Mouse (Mus musculus): ENCODE data around the gene Gpr1.
"Not testable (repeated sequence)": the region's sequence is repeated elsewhere in the genome, so short reads cannot be mapped to it uniquely, and the experiment has no call there.

Gene Gpr1

DNA sequence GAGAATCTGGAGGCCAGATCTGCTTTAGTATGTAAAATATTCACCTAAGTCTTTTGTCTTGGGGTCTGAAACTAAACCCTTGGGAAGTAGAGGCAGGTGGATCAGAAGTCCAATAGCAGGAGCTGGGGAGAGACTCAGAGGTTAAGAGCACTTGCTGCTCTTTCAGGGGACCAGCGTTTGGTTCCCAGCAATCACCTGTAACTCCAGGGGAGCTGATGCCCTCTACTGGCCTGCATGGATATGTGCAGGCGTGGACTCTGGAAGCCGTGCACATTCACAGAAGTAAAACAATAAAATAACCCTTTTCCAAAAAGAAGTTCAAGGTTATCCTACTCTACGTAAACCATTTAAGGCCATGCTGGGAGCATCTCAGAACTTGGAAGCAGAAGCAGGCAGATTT, 4.9 kb upstream of the Gpr1 start:
- in situ Hi-C loops (cut with MboI, MseI) = no loop called here

DNA sequence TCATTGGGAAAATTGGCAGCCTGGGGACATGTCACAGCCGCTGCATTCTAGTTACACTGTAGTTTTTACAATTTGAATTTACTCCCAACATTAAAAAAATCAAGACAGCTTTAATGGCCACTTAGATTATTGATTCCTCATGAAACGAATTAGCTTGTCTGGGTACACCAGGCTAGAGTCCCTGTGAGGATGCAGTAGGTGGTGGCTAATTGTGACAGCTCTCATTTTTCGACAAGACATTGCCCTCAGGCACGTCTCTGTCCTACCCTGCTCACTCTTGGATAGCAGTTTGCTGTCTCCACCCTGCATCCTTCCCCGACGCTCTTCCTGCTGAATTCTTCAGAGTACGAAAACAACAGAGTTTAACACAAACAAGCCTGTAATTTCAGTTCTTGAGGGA, 288 bp upstream of the Gpr1 start:
- in situ Hi-C loops (cut with MboI, MseI) = no loop called here

DNA sequence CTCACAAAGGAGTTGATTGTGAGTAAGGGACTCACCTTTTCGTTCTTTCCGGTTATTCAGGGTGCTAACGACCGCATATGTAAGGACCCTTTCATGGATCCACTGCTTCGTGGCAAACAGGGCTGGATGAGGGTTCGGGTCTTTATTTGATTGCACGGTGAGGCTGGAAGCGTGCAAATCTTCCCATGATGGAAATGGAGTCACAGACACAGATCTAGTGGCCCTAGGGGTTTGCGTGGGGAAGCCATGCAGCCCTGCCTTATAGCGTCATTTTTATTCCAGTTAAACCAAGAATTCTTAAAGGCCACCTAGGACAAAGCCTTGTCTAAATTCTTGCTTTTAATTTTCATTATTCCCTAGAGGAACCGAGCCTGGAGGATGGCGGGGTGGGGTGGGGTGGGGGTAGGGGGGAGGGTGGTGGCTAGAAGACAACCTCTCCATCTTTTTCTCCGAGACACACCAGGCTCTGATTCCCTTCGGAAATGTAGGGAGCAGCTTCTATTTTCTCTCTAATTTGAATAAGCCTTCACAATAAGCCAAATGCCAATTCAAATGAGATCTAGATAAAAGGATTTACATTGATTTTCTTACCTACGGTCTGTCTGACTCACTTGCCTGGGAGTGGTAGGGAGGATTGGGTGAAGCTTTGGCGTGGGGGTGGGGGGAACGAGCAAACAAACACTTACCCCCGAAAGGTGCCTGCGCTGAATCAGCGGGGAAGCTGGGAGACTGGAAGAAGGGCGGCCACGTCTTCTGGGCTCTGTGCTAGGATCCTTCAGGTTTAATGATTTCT, 669 bp downstream of the Gpr1 start:
- in situ Hi-C loops (cut with MboI, MseI) = no loop called here

DNA sequence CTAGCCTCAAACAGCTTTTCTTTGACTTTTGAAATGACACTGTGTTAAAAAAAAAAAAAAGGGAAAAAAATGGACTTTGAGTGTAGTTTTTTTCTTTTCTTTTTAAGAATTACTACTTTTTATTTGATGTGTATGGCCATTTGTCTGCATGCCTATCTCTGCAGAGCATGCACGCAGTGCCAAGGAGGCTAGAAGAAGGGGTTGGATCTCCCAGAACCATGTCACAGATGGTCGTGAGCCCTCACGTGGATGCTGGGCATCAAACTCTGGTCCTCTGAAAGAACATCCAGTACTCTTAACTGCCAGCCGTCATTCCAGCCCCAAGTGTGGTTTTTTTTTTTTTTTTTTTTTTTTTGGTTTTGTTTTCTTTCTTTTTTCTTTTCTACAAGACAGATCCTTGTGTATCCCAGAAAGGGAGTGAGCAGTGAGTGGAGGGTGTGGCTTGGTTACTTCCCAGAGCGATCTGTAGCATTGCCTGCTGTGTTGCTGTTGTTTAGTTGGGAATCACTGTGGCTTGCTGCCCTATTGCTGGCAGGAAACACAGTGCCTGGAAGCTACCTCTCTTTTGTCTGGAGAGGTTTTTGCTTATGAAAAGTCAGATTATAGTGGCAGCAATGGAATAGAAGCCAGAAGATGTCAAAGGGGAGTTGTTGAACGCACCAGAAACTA, 4.3 kb downstream of the Gpr1 start:
- in situ Hi-C loops (cut with MboI, MseI) = no loop called here

DNA sequence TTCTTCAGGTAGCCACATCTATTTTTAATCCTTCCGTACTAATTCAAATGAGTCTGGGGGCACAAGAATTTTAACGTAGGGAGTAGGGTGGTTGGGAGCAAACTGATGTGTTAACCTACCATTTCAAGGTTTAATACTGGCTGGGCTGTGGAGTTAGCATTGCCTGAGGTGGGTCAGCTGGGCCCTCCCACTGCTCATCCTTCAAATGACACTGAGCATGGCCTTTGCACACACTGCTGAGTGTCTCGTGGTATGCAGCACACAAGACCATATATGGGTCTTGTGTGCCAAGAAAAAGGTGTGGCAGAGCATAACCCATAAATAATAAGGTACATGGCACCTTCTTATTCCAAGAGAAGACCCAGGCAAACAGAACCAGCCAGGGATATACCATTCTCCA, 6.7 kb downstream of the Gpr1 start:
- in situ Hi-C loops (cut with MboI, MseI) = no loop called here

DNA sequence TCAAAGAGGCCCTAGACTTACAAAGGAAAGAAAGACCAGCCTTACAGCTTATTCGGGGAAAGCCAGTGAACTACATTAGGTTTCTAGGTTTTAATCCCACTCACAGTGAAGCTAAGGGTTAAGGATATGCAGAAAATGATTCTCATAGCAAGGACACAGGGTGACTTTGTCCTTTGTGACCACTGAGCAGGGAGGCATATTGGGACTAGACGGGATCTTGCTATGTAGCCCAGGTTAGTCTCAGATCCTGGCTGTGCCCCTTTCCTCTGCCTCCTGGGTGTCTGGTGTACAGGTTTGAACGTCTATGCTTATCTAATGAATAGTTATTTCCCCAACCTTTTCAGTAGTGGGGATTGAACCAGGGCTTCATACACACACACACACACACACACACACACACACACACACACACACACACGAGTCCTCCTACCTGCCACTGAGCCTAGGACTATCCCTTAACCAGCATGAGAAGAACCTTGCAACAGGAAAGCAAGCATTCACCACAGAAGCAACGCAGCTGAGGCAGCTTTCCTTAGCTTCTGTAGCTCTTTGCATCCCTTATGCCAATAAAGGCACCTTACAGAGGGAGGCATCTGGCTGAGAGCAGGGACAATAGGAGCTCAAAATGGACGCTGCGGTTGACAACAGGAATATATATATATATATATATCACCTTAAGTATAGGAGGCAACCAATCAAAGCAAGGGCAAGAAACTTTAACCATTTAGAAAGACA, 9.5 kb downstream of the Gpr1 start:
- in situ Hi-C loops (cut with MboI, MseI) = no loop called here

DNA sequence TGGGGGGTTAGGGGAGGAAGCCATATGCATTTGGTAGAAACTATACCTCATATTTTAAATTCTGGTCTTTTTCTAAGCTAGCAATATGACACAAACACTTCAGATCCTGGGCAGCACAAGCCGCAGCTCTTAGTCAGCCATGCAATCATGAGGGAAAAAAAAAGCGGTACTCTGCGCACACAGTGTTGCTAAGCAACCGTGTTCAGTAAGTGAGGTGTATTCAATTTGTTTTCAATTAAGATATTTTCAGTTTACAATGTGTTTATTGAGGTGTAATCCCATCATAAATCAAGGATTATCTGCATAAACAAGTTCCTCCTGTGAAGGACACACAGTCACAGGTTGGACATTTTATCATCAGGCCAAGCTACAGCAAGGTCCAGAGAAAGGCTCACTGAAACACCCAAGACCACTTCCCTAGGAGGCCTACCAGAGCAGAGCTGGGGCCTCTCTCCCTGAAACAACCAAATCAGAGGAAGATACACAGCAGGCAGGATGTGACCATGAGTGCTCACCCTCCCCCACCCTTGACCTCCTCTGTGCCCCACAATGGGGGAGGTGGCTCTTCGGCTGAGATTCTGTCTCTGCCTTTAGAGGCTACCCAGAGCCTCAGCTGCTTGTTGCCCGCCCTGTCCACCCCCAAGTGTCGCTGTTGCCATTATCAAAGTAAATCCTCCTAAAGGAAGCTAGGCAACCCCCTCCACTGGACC, 10.2 kb downstream of the Gpr1 start:
- in situ Hi-C loops (cut with MboI, MseI) = no loop called here

DNA sequence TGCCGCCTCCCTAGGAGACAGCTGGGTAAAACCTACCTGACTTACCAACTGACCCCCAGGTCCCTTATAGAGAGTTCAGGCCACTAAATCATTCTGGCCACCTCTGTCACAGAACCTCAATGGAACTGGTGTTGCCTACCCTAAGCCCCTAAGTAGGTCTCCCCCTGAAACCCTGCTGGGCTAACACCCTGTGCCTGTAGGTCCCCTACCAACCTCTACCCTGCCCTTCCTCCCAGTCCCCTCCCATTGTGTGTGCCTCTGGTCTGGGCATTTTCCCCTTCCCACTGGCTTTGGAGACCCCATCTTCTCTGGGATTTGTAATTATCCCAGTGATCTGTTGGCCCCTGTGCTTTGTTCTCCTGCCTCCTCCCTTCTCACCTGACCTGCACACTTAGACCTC, 10.9 kb downstream of the Gpr1 start:
- in situ Hi-C loops (cut with MboI, MseI) = no loop called here

DNA sequence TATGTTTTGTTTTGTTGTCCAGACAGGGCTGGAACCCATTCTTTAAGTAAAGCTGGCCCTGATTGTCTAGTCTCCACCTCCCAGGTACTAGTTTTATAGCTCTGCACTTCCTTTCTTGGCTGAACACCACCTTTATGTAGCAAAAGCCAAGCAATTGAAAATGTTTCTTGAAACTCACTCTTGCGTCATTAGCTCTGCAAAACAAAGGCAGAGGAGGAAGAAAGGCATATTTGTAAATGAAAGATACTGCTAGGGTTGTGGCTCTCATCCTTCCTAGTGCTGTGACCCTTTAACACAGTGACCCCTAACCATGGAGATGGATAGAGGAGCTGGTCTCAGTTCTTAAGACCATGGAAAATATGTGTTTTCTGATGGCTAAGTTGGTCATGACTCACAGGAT, 12.7 kb downstream of the Gpr1 start:
- in situ Hi-C loops (cut with MboI, MseI) = no loop called here

DNA sequence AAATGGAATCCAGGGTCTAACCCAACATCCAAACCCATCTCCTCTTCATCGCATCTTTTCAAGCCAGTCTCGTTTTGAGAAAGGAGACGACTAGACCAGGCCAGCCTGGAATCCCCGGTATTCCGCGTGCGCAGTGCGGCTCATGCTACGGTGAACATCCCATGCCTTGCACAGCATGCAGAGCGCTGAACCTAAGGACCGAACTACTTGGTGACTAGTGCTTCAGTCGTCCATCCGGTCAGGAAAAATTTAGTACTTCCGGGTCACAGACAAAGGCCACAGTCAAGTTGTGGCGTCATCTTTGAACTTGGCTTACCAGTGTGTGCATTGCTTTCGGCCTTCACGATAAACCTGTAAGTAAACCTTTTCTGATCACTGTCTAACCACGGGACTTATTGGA, 14.0 kb downstream of the Gpr1 start:
- in situ Hi-C loops (cut with MboI, MseI) = no loop called here

DNA sequence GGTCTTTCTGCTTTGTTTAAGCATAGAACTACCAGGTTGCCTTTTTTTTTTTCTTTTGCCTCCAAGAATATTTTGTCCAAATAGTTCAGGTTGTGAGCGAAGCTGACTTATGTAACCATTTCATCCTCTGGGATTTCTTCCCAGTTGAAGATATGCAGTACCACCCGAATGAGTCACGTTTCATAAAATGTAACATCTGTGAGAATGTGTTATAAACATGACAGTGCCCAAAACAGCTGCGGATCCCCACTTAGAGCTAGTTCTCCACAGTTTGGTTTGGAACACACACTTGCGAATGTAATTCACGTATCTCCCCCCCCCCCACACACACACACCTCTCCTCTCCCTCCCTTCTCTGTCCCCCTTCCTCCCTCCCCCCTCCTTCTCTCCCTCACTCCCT, 15.0 kb downstream of the Gpr1 start:
- in situ Hi-C loops (cut with MboI, MseI) = no loop called here

DNA sequence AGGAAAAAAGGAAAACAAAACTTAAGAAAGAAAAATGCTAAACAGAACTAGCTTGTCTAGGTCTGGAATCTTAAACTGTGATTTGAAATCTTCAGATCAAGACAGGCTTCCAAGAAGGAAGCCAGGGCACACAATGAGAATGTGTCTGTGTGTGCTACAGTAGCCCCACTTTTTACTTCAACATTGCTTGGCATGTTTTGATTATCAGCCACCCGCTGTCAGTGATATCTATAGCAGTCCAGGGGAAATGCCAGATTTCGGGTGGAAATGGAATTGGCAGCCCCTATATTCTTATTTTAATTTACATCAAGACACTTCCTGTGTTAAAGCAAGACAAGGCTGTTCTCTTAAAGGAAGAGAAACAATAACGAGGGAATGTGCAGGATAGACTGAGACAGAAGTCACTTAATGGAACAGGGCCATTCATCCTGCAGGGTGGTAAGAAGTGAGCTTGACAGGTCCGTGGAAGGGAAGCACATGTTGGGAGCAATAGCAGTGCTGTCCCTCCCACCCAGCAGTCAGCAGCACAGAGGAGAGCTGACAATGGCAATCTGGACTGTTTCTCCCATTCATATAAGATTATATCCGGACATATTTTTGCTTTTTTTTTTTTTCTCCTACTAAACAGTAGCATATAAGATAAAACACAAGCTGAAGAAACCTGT, 18.4 kb downstream of the Gpr1 start:
- in situ Hi-C loops (cut with MboI, MseI) = no loop called here

DNA sequence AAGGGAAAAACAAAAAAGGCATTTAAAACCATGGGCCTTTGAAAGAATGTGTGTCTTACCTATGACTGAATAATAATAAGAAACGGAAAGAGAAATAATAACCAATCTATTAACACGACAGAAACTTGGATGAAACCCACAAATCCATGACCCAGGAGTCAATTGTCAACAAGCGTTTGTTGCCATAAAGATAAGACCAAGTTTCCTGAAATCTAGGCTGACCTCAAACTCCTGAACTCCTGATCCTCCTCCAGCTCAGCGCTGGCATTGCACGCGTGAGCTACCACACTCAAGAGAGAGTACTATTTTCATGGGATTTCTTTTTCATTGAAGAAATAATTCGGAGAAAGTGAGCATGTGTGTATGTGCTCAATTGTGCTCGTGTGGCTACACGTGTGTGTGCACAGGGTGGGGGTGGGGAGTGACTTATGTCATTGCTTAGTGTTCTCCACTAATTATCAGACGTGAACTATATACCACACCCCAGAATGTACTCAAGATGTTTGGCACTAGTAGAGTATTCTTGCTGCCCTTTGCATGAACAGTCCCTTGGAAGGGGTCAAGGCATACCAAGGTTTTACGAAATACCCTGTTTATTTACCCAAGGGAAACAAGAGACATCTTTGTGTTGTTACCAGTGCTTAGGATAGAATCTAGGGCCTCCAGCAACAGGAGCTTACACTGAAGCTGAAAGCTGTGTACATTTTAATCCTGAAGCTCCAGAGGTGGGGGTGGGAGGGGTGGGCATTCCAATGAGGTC, 21.9 kb downstream of the Gpr1 start:
- in situ Hi-C loops (cut with MboI, MseI) = no loop called here

DNA sequence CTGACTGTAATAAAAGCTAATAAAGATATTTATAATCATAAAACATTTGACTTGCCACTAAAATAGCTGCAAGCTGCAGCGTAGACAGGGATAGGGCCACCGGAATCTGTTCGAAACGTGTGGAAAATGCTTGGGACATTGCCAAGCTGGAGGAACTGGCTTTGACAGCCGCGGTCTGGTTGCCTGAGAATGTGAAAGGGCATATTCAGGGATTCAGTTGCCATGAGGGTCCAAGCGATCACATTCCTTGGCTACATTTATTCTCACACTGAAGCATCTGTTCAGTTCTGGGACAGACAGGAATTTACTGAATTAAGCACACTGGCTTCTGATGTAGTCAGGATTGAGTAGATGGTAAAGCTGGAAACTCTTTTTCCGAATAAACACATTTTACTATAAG, 23.5 kb downstream of the Gpr1 start:
- in situ Hi-C loops (cut with MboI, MseI) = no loop called here

DNA sequence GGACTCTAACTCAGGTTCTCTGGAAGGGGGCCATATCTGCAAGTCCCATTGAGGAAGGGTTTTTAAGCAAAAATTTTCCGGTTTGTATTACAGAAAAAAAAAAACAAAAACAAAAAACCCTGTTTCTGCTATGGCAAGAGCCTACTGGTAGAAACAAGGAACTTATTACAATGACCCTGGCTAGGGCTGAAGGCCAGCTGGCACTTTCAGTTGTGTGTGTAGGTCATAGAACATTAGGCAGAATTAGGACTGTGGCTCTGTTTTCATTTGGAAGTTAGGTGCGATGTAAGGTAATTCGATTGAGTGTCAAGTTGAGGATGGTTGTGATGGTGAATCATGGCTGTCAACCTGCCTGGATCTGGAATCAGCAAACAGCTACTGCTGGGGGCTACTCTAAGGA, 25.8 kb downstream of the Gpr1 start:
- in situ Hi-C loops (cut with MboI, MseI) = no loop called here

DNA sequence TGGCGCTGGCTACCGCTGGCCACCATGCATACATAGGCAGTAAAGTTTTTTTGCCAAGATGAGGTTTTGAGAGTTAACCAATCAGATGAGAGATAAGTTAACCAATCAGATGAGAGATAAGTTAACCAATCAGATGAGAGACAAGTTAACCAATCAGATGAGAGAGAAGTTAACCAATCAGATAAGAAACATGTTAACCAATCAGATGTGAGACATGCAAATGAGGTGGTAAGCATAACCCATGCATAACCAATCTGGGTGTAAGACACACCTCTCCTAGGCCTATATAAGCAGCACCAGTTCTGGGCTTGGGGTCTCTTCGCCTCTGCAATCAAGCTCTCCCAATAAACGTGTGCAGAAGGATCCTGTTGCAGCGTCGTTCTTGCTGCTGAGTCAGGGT, 28.9 kb downstream of the Gpr1 start:
- in situ Hi-C loops (cut with MboI, MseI) = not testable (repeated sequence)

DNA sequence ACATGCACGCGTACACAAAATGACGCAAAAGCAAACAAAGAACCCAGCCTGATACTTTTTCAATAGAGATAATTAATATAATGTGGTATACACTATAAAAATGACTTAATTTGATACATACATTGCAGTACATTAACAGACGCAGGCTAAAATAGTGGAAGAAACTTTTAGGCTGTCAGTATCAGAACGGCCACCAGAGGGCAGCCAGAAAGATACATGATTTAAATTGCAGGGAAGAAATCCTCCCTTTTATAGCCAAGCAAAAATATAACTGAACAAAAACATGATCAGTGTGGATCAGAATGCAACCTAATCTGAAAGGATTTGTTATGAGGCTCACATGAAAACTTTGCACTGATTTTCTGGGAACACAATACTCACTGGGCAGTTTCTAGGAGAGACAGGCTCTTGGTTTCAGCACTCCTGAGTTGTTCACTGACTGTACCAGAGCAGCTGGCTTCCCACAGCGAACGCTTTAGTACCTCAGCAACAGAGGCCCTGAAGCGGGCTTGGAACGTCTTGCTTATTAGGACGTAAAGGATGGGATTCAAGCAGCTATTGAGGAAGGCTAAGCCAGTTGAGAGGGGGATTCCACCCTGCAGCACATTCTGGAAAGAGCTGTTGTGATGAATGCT, 31.6 kb downstream of the Gpr1 start:
- in situ Hi-C loops (cut with MboI, MseI) = loop anchor here (5.0 kb wide), 1 partner anchor 70 kb away; the partner anchor contains the start of gene Ino80d

DNA sequence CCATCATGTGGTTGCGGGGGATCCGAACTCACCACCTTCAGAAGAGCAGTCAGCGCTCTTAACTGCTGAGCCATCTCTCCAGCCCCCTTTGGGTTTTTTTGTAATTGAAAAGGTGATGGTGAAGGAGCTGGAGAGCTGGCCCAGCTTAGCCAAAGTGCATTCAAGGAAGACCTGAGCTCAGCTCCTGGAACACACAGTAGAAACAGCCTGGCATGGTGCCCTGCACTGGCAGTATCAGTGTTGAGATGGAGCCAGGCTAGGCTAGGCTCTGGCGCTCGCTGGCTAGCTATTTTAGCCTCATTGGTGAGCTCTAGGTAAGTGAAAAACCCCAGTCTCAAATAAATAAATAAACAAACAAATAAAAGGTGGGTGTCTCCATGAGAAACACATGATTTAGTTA, 32.1 kb downstream of the Gpr1 start:
- in situ Hi-C loops (cut with MboI, MseI) = loop anchor here (5.0 kb wide), 1 partner anchor 70 kb away; the partner anchor contains the start of gene Ino80d

DNA sequence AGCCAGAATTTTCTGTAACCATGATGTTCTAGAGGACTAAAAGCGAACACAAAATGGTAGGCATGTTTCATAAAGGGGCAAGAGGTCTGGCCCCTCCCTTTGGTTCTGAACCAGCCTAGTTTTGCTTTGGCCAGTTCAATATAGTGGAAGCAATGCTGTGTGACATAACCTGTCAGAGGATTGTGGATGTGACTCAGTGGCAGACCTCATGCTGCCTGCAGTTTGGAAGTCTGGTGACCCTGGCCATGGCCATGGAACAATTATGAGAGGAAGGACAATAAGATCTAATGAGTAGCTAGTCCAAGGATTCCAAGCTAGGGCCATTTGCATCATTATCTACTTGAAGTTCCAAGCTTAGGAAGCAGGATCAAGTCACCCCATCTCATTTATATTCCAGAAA, 32.9 kb downstream of the Gpr1 start:
- in situ Hi-C loops (cut with MboI, MseI) = loop anchor here (5.0 kb wide), 1 partner anchor 69 kb away; the partner anchor contains the start of gene Ino80d

DNA sequence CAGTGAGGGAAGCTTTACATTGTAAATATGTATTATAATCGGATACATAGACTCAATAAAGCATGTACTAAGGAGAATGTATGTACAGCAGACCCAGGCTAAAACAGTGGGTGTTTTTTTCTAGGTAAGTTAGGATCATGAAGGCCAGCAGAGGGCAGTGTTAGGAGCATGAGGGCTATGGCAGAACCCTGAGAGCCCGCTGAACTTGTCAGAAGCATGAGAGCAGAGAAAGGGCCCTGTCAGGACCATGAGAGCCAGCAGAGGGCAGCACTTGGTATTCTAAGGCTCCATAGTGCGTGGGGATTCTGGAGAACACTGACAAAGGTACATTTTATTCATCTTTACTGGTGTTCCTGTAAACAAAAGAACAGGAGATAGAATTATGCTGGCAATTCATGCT, 33.3 kb downstream of the Gpr1 start:
- in situ Hi-C loops (cut with MboI, MseI) = loop anchor here (5.0 kb wide), 1 partner anchor 69 kb away; the partner anchor contains the start of gene Ino80d

Measured in regulatory T cell (primary cell).